Mouse (Mus musculus) monocyte, adult 5-6 weeks (primary cell): ENCODE data around the gene Zfp385b. TPM values are rescaled to one million over a fixed set of nuclear protein-coding genes. Genes with fewer than 3 reads are reported as not detected.

ENCODE experiments used
- ATAC-seq: fragments of 153-309, 156-312 bp; replicated peaks from 2 replicates; pipeline ENCODE4 v1.8.0; 2017; ENCODE audit warnings: mild to moderate bottlenecking; ENCODE audit not compliant: low TSS enrichment, insufficient number of reproducible peaks, severe bottlenecking, poor library complexity, low FRiP score
- total RNA-seq: library from RNA; stranded (forward); fragments of 200-1000, 200-491, 200-594 nt; gene quantifications from 3 replicates; pipeline ENCODE4 v1.2.3, GENCODE M21; 2017

The Zfp385b gene
- total RNA-seq, 1 experiment from 2014 or later, result not detected

GRCm38 (mm10) chr2:77503217-77503616, 316.2 kb downstream of the Zfp385b start:
- ATAC-seq, result no peak

GRCm38 (mm10) chr2:77502458-77502857, 317.0 kb downstream of the Zfp385b start:
- ATAC-seq, result no peak

GRCm38 (mm10) chr2:77500480-77500879, 319.0 kb downstream of the Zfp385b start:
- no peak for ATAC-seq

GRCm38 (mm10) chr2:77498379-77498778, 321.1 kb downstream of the Zfp385b start:
- no peak for ATAC-seq

- no peak for ATAC-seq
Measured at GRCm38 (mm10) chr2:77497942-77498341, 321.5 kb downstream of the Zfp385b start.

GRCm38 (mm10) chr2:77496071-77496470, 323.4 kb downstream of the Zfp385b start:
- no peak for ATAC-seq

GRCm38 (mm10) chr2:77495344-77495743, 324.1 kb downstream of the Zfp385b start:
- ATAC-seq, result no peak

GRCm38 (mm10) chr2:77493695-77494094, 325.7 kb downstream of the Zfp385b start:
- no peak for ATAC-seq

GRCm38 (mm10) chr2:77487151-77487550, 332.3 kb downstream of the Zfp385b start:
- no peak for ATAC-seq

- no peak for ATAC-seq
Measured at GRCm38 (mm10) chr2:77481274-77481673, 338.2 kb downstream of the Zfp385b start.

- ATAC-seq, result no peak
Measured at GRCm38 (mm10) chr2:77477536-77477935, 341.9 kb downstream of the Zfp385b start.

- ATAC-seq, result no peak
Measured at GRCm38 (mm10) chr2:77476444-77476843, 343.0 kb downstream of the Zfp385b start.

GRCm38 (mm10) chr2:77472254-77472837, 347.1 kb downstream of the Zfp385b start:
- no peak for ATAC-seq

- ATAC-seq, result no peak
Measured at GRCm38 (mm10) chr2:77470716-77471115, 348.7 kb downstream of the Zfp385b start.

- ATAC-seq, result no peak
Measured at GRCm38 (mm10) chr2:77461413-77461812, 358.0 kb downstream of the Zfp385b start.

- ATAC-seq, result no peak
Measured at GRCm38 (mm10) chr2:77460011-77460410, 359.4 kb downstream of the Zfp385b start.

- no peak for ATAC-seq
Measured at GRCm38 (mm10) chr2:77458431-77458830, 361.0 kb downstream of the Zfp385b start.

- no peak for ATAC-seq
Measured at GRCm38 (mm10) chr2:77457120-77457519, 362.3 kb downstream of the Zfp385b start.

- ATAC-seq, result no peak
Measured at GRCm38 (mm10) chr2:77456602-77457001, 362.8 kb downstream of the Zfp385b start.

- ATAC-seq, result no peak
Measured at GRCm38 (mm10) chr2:77454341-77454937, 365.0 kb downstream of the Zfp385b start.

- ATAC-seq, result no peak
Measured at GRCm38 (mm10) chr2:77453786-77454185, 365.7 kb downstream of the Zfp385b start.
